ENCODE assay signal across 8 mouse cellular contexts in the genomic region with DNA sequence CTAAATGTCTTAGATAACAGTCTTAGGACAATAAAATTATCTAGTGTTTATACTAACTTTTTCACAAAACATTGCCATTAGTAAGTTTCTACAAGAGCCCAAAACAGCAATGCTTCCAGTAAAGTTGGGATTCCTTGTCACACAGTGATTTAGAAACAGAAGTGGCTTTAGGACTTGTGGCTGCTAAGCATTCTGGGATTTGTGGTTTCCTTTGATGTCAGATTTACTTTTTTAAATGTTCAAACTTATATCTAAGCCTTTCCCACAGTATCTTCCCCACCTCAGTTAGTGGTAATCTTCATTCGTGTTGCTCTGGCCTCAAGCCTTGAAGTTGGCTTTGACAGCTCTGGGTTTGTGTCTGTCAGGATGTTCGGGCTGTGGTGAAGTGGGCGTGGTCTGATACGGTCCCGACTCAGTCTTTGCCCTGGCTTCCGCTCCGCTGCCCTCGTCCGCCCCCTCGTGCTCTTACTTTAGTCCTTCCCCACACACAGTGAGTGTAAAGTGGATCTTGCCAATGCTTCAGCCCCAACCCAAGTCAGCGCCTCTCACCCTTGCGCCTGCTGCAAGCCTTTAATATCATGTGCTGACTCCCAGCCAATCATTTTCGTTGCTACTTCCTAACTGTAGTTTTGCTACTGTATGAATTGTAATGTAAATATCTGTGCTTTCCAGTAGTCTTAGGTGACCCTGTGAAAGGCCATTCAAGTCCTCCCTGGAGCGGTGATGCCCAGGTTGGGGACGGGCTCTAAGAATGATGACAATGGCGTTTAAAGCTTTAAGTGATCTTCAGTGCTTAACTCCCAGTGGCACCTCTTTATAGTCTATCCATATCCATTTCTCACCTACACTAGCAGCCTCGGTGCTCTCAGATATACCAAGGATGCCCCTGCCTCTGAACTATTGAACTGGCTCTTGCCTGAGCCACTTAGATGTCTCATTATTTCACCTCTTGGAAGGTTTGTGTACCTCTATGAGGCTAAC. TPM values are rescaled to one million over a fixed set of nuclear protein-coding genes. Genes with fewer than 3 reads are reported as not detected.
DNase-seq lines count a peak whose midpoint lies in the region; ATAC-seq and TF ChIP-seq lines count a peak whose summit lies in the region.

No protein-coding gene starts in this region.

- H3K9me3 ChIP-seq in E14TG2a.4 (ENCODE audit: low read length), result no peaks in the 10 kb centered on the region
- no peaks in the 10 kb centered on the region for H3K9me3 ChIP-seq in forebrain, embryonic 13.5 days (replicated peaks)

- H3K27ac ChIP-seq in forebrain, embryonic 13.5 days, result no peak overlapping the region

- peaks cover 10% of the 10 kb centered on the region; the same call in 1 of the 2 replicates for H3K27me3 ChIP-seq in E14TG2a.4 (ENCODE audit: insufficient read depth, low read length)
- no peaks in the 10 kb centered on the region for H3K27me3 ChIP-seq in forebrain, embryonic 13.5 days

- peak overlapping the region; percentile 38; the same call in 1 of the 2 replicates for H3K9ac ChIP-seq in forebrain, embryonic 13.5 days

- peak overlapping the region; percentile 59 for H3K4me2 ChIP-seq in forebrain, embryonic 13.5 days

- no peak for TF ChIP-seq CTCF in E14TG2a.4 (conservative IDR thresholded peaks at IDR 0.05; ENCODE audit: low read length)

- peak; percentile 9 to 19 for DNase-seq in adrenal gland, postnatal 4 days (ENCODE audit: low spot score in 2 of 2)
- peak; percentile 31 to 39 for DNase-seq in heart, postnatal 36 days
- peak; percentile 8 for DNase-seq in large intestine, adult 2 months (ENCODE audit: low read depth, low spot score)
- peak; percentile 61 for DNase-seq in lung, postnatal 25 days (ENCODE audit: low spot score)
- DNase-seq in ovary, postnatal 36 days (ENCODE audit: low spot score), result peak; percentile 43
- DNase-seq in thymus, postnatal 4 days, result peak; percentile 82

- peak; percentile 92 for ATAC-seq in forebrain, embryonic 13.5 days

- peaks cover 4% of the 10 kb centered on the region; the same call in 1 of the 2 replicates for H3K36me3 ChIP-seq in E14TG2a.4 (ENCODE audit: insufficient read depth, low read length)
- H3K36me3 ChIP-seq in forebrain, embryonic 13.5 days (ENCODE audit: poor library complexity, severe bottlenecking), result no peaks in the 10 kb centered on the region

- H3K4me1 ChIP-seq in E14TG2a.4 (replicated peaks; ENCODE audit: low read depth, low read length), result peaks cover 8% of the 10 kb centered on the region
- 0 out of 2 replicates have a peak, but pooled peaks cover 3% of the 10 kb centered on the region for H3K4me1 ChIP-seq in forebrain, embryonic 13.5 days

- WGBS in forebrain, embryonic 13.5 days, result 10% methylated on average over 17 of the region's 17 CpGs
- 13% methylated on average over 17 of the region's 17 CpGs for WGBS in large intestine, adult 2 months

- intact Hi-C loops in heart, postnatal 36 days (cut with DNase I), result loop anchor here (5.0 kb wide), 1 partner anchor 99 kb away; the partner anchor contains the start of genes Dhx57 and Morn2

- peak overlapping the region; percentile 64 for H3K4me3 ChIP-seq in E14TG2a.4 (replicated peaks; ENCODE audit: low read length)
- peak overlapping the region; percentile 38 for H3K4me3 ChIP-seq in forebrain, embryonic 13.5 days

RNA-seq across cellular contexts. Expression of gene Gm10190, which starts 18.4 kb away (rescaled TPM):
- 1 to 10 TPM; 1.3 to 4.0 TPM for total RNA-seq in adrenal gland, postnatal 4 days (2021)
- polyA plus RNA-seq in forebrain, embryonic 13.5 days (2015; fragmentation: Nextera tagmentation; extraction: Ambion mirVana), result 2.0 and 2.1 TPM in 2 replicates
- not detected for total RNA-seq in heart, postnatal 36 days (2021)
- not detected in 2 replicates for polyA plus RNA-seq in large intestine, adult 2 months (2012; rRNA removed)

Comparison
In these comparisons a context has a peak if more than half of its experiments do, and no peak if none do; other contexts are left out.
1. DNase-seq: peak in every context shown above with its lines; median percentile 82 in thymus, postnatal 4 days; 61 in lung, postnatal 25 days; 43 in ovary, postnatal 36 days; 35 in heart, postnatal 36 days; 14 in adrenal gland, postnatal 4 days; 8 in large intestine, adult 2 months.